Mouse (Mus musculus) CH12.LX (cell line): ENCODE measurements around the gene Sobp. TPM values are rescaled to one million over a fixed set of nuclear protein-coding genes. Genes with fewer than 3 reads are reported as not detected.

Experiments
- DNase-seq: peaks from one replicate; pipeline ENCODE4 v3.0.0-alpha.2; 2013; ENCODE audit errors: extremely low read depth
- H3K27ac ChIP-seq: 2 replicates; pipeline ENCODE4 v1.5.1; 2012; ENCODE audit warnings: low read depth, mild to moderate bottlenecking, control low read depth, moderate library complexity; ENCODE audit not compliant: insufficient read depth
- H3K27me3 ChIP-seq: replicated peaks from 2 replicates; pipeline ENCODE3; 2012; ENCODE audit warnings: inconsistent platforms
- H3K36me3 ChIP-seq, 2 experiments: replicated peaks in 1 of 2; 2 replicates each; pipeline versions ENCODE3 to v1.6.1; 2012; ENCODE audit warnings: inconsistent platforms in 1 of 2, low read length in 1 of 2, mild to moderate bottlenecking in 1 of 2, mixed read lengths in 1 of 2, moderate library complexity in 1 of 2; ENCODE audit not compliant: control insufficient read depth in 1 of 2, insufficient read depth in 1 of 2
- H3K4me1 ChIP-seq, 2 experiments: 2 replicates each; pipeline ENCODE4 v1.6.1; 2012; ENCODE audit warnings: inconsistent platforms in 1 of 2, moderate library complexity in 1 of 2; ENCODE audit not compliant: insufficient read depth in 2 of 2, control insufficient read depth in 1 of 2
- H3K4me2 ChIP-seq: 2 replicates; pipeline ENCODE4 v1.6.1; 2012; ENCODE audit warnings: low read depth, mild to moderate bottlenecking, control low read depth; ENCODE audit not compliant: poor library complexity, insufficient read depth, severe bottlenecking
- H3K4me3 ChIP-seq, 3 experiments: fragments of 150-350 bp in 1 of 3; sonication (generic) in 1 of 3; replicated peaks in 1 of 3; 2 replicates each; pipeline versions ENCODE3 to v1.5.1; 2011 to 2012; ENCODE audit warnings: low read depth in 2 of 3, low read length in 2 of 3, mild to moderate bottlenecking in 2 of 3, moderate library complexity in 2 of 3, control low read depth in 1 of 3, improper control_type of control experiment in 1 of 3, inconsistent platforms in 1 of 3, mixed read lengths in 1 of 3; ENCODE audit not compliant: poor library complexity in 1 of 3
- H3K79me2 ChIP-seq: replicated peaks from 2 replicates; pipeline ENCODE4 v1.6.1; 2012; ENCODE audit warnings: mild to moderate bottlenecking, moderate library complexity; ENCODE audit not compliant: control insufficient read depth, poor library complexity, insufficient read depth, severe bottlenecking; ENCODE audit errors: extremely low read depth
- H3K9ac ChIP-seq: 2 replicates; pipeline ENCODE4 v1.6.1; 2012; ENCODE audit warnings: low read depth, mild to moderate bottlenecking, control low read depth, moderate library complexity; ENCODE audit not compliant: insufficient read depth
- H3K9me3 ChIP-seq: replicated peaks from 2 replicates; pipeline ENCODE3; 2012; ENCODE audit warnings: low read length, inconsistent platforms, mixed read lengths
- CHD2 ChIP-seq: IDR thresholded peaks from 2 replicates; pipeline ENCODE4 v1.6.1; 2011; ENCODE audit warnings: low read length, improper control_type of control experiment
- GABPA ChIP-seq: IDR thresholded peaks from 2 replicates; pipeline ENCODE4 v1.6.1; 2012; ENCODE audit warnings: low read depth, low read length, improper control_type of control experiment, inconsistent platforms; ENCODE audit not compliant: insufficient replicate concordance
- MXI1 ChIP-seq: IDR thresholded peaks from 2 replicates; pipeline ENCODE4 v1.6.1; 2011; ENCODE audit warnings: mild to moderate bottlenecking, low read depth, low read length, improper control_type of control experiment
- POLR2A ChIP-seq: IDR thresholded peaks from 2 replicates; pipeline ENCODE4 v1.6.1; 2011; ENCODE audit warnings: low read depth, mild to moderate bottlenecking, improper control_type of control experiment, low read length
- RCOR1 ChIP-seq: conservative IDR thresholded peaks from 2 replicates; pipeline ENCODE4 v1.6.1; 2012; ENCODE audit warnings: low read depth, mild to moderate bottlenecking, inconsistent platforms, low read length, improper control_type of control experiment
- SIN3A ChIP-seq: IDR thresholded peaks from 2 replicates; pipeline ENCODE4 v1.6.1; 2012; ENCODE audit warnings: low read length, improper control_type of control experiment, inconsistent platforms
- USF1 ChIP-seq: IDR thresholded peaks from 2 replicates; pipeline ENCODE4 v1.6.1; 2014; ENCODE audit warnings: low read depth, mild to moderate bottlenecking, inconsistent platforms, low read length, improper control_type of control experiment
- USF2 ChIP-seq: conservative IDR thresholded peaks from 2 replicates; pipeline ENCODE4 v1.6.1; 2011; ENCODE audit warnings: low read depth, low read length, improper control_type of control experiment
- ZMIZ1 ChIP-seq: IDR thresholded peaks from 2 replicates; pipeline ENCODE4 v1.6.1; 2012; ENCODE audit warnings: low read depth, mild to moderate bottlenecking, inconsistent platforms, low read length, improper control_type of control experiment
- ZNF384 ChIP-seq: IDR thresholded peaks from 2 replicates; pipeline ENCODE4 v1.6.1; 2012; ENCODE audit warnings: low read depth, low read length, improper control_type of control experiment, inconsistent platforms
- dilution Hi-C: fragments of 300-500 bp; cut with MboI; formaldehyde crosslinking; loops from 2 replicates; pipeline ENCODE4 v1.14.3; 2020; ENCODE audit warnings: low sequenced_read_pairs; ENCODE audit not compliant: extremely low pct_unique_long_range_greater_than_20kb, extremely low pct_ligation_motif_present
- in situ Hi-C: fragments of 300-500 bp; cut with MboI; formaldehyde crosslinking; loops from 3 replicates; pipeline ENCODE4 v1.14.3; 2019; ENCODE audit warnings: low sequenced_read_pairs, low pct_ligation_motif_present, low pct_unique_long_range_greater_than_20kb, mixed read lengths
- polyA plus RNA-seq: library from polyadenylated mRNA; unstranded; fragments of >175 nt; gene quantifications from 2 replicates; pipeline ENCODE4 v1.2.1, GENCODE M21; 2012; ENCODE audit warnings: low read depth; ENCODE audit not compliant: insufficient read length
- total RNA-seq, 2 experiments: library from RNA; depleted of rRNA; stranded (reverse); fragments of 300-350 nt in 1 of 2; fragments of >200 nt in 1 of 2; gene quantifications; 2 replicates each; pipeline ENCODE4 v1.2.3; 2012 to 2014

Gene Sobp
- total and polyA plus RNA-seq, 3 experiments = 0.04 to 0.77 (median 0.08) TPM

- TF ChIP-seq RCOR1 = no peak
- no peaks in the 10 kb centered on the region for H3K9me3 ChIP-seq
- no peaks in the 10 kb centered on the region for H3K36me3 ChIP-seq
- H3K79me2 ChIP-seq = no peaks in the 10 kb centered on the region
- no peak overlapping the region for H3K9ac ChIP-seq
- H3K4me3 ChIP-seq = no peak overlapping the region
- no peak overlapping the region for H3K27ac ChIP-seq
- H3K4me1 ChIP-seq = no peaks in the 10 kb centered on the region
- no peak overlapping the region for H3K4me2 ChIP-seq
- H3K27me3 ChIP-seq = no peaks in the 10 kb centered on the region
- no peak for DNase-seq
- dilution Hi-C loops (no loop called here), in situ Hi-C loops (no loop called here)
Observed at GRCm38 (mm10) chr10:43143173-43143572, 31.2 kb downstream of the Sobp start.

DNA sequence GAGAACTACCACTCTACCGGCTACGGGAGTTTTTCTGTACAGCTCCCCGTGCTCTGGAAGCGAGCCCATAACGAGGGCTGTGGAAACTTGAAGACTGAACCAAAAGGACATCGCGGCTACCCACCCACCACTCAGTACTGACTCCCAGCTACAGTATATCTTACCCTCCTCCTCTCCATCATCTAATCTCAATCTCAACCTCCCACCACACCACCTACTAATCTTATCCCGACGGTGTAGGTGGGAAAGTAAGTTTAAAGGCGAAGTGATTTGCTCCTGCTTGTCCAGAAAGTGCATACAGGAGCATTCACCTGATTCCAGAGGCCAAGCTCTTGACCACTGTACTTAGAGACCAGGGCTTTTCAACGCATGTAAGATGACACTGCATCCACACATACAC is 40.3 kb downstream of the Sobp start:
- H3K4me3 ChIP-seq = no peak overlapping the region
- H3K27me3 ChIP-seq = no peaks in the 10 kb centered on the region
- no peaks in the 10 kb centered on the region for H3K9me3 ChIP-seq
- H3K36me3 ChIP-seq = peaks cover 0 to 5% of the 10 kb centered on the region in 2 experiments
- no peak overlapping the region for H3K9ac ChIP-seq
- TF ChIP-seq GABPA (no peak), RCOR1 (no peak), USF2 (no peak), USF1 (no peak), ZMIZ1 (no peak), SIN3A (no peak), POLR2A (no peak), ZNF384 (no peak), CHD2 (no peak)
- DNase-seq = no peak
- no peaks in the 10 kb centered on the region for H3K79me2 ChIP-seq
- in situ Hi-C loops (no loop called here), dilution Hi-C loops (no loop called here)
- H3K4me2 ChIP-seq = no peak overlapping the region
- no peak overlapping the region for H3K27ac ChIP-seq
- H3K4me1 ChIP-seq = peaks cover 0 to 6% of the 10 kb centered on the region in 2 experiments; a peak in 2 of 4 replicates

DNA sequence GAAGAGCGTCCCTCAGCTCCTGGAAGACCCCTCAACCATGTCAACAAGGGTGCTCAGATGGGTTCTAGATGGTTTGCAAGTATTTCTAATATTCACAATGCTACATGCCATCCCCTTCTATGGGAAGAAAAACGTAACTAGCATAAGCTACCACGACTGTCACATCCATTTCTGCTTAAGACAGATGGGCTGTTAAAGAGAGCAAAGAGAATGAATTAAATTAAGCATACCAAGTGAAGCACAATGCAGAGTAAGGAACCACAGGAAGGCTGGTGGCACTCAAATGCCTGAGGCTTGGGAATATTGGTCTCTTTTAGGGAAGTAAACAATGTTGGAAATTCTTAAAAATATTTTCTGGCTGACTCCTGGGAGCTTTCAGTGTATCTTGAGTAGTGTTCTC is 45.6 kb downstream of the Sobp start:
- H3K27me3 ChIP-seq = no peaks in the 10 kb centered on the region
- H3K9me3 ChIP-seq = no peaks in the 10 kb centered on the region
- dilution Hi-C loops = no loop called here

More for the DNA sequence above, 45.6 kb downstream of the Sobp start:
- Histone ChIP-seq H3K4me2 (no peak overlapping the region), H3K27ac (no peak overlapping the region), H3K4me1 (peaks cover 4 to 27% of the 10 kb centered on the region in 2 experiments; a peak in 3 of 4 replicates), H3K36me3 (no peaks in the 10 kb centered on the region), H3K4me3 (no peak overlapping the region), H3K9ac (no peak overlapping the region), H3K79me2 (no peaks in the 10 kb centered on the region)
- in situ Hi-C loops = no loop called here
- DNase-seq = no peak
- TF ChIP-seq CHD2 (no peak), MXI1 (no peak)
